Mouse (Mus musculus) heart, adult 2 months (tissue): Measurements from ENCODE around the gene Tnfrsf11a. TPM values are rescaled to one million over a fixed set of nuclear protein-coding genes. Genes with fewer than 3 reads are reported as not detected.

Experiments used
- DNase-seq, 2 experiments: peaks; one replicate each; pipeline ENCODE4 v3.0.0; 2021
- H3K27ac ChIP-seq: fragments of 200-600 bp; 2 replicates; pipeline ENCODE4 v1.8.1; 2022
- H3K27me3 ChIP-seq: fragments of 200-500 bp; 2 replicates; pipeline ENCODE4 v1.6.1; 2012; ENCODE audit warnings: mild to moderate bottlenecking, low read length, inconsistent platforms, mixed read lengths; ENCODE audit not compliant: control insufficient read depth, insufficient read depth
- H3K36me3 ChIP-seq: fragments of 200-500 bp; 2 replicates; pipeline ENCODE4 v1.6.1; 2012; ENCODE audit warnings: low read length, inconsistent platforms; ENCODE audit not compliant: control insufficient read depth, insufficient read depth
- H3K4me1 ChIP-seq: fragments of 200-500 bp; 2 replicates; pipeline ENCODE4 v1.6.1; 2011; ENCODE audit warnings: low read length; ENCODE audit not compliant: control insufficient read depth, insufficient read depth
- H3K4me3 ChIP-seq: fragments of 200-600 bp; 2 replicates; pipeline ENCODE4 v1.8.1; 2022
- H3K79me2 ChIP-seq: fragments of 200-500 bp; replicated peaks from 2 replicates; pipeline ENCODE4 v1.6.1; 2012; ENCODE audit warnings: mild to moderate bottlenecking, inconsistent platforms, low read length, moderate library complexity, mixed read lengths; ENCODE audit not compliant: control insufficient read depth, insufficient read depth
- H3K9ac ChIP-seq: fragments of 200-500 bp; 2 replicates; pipeline ENCODE4 v1.6.1; 2012; ENCODE audit warnings: low read depth, mild to moderate bottlenecking, control low read depth, inconsistent platforms, low read length, mixed read lengths
- CTCF ChIP-seq: fragments of 200-600 bp; IDR thresholded peaks from 2 replicates; pipeline ENCODE4 v1.8.1; 2022; ENCODE audit warnings: antibody characterized with exemption, mild to moderate bottlenecking, moderate library complexity
- EP300 ChIP-seq: fragments of 200-500 bp; IDR thresholded peaks from 2 replicates; pipeline ENCODE4 v1.6.1; 2011; ENCODE audit warnings: low read depth, low read length, control low read depth; ENCODE audit not compliant: insufficient read depth
- POLR2A ChIP-seq: fragments of 200-500 bp; IDR thresholded peaks from 2 replicates; pipeline ENCODE4 v1.6.1; 2011; ENCODE audit warnings: mild to moderate bottlenecking, low read depth, low read length, control low read depth; ENCODE audit not compliant: insufficient read depth
- WGBS: fragments of 180-500 bp; shearing (Covaris S2); methylation state at CpG from one replicate; pipeline ENCODE4 v1.1.7; 2018; 5-methylcytosine and 5-hydroxymethylcytosine counted together
- intact Hi-C: fragments of 180-260 bp; cut with DNase I; formaldehyde crosslinking; loops from one replicate; pipeline ENCODE4 v1.15.1; 2025
- long read RNA-seq: library from polyadenylated mRNA; stranded (forward); transcript quantifications from one replicate; pipeline ENCODE4 v2.0.0, GENCODE M21; 2021
- polyA plus RNA-seq: library from polyadenylated mRNA; depleted of rRNA; stranded (reverse); fragments of >200 nt; gene quantifications from 2 replicates; pipeline ENCODE4 v1.2.3, GENCODE M21; 2012; rRNA removed
- total RNA-seq, 2 experiments: library from RNA; stranded (reverse); gene quantifications; 2 replicates each; pipeline ENCODE4 v1.2.3; 2021

The Tnfrsf11a gene
- total RNA-seq (1 to 10 TPM; 1.4 to 1.9 TPM), polyA plus RNA-seq (1.2 and 1.8 TPM in 2 replicates)
- long read RNA-seq, full-length matches to known transcripts: 2 of 2 reads
- long read RNA-seq, partial matches to known transcripts: 0 of 2 reads
- long read RNA-seq, other reads (novel, unspliced or antisense): 0 of 2 reads

GRCm38 (mm10) chr1:105780457-105781364 is at the start of gene Tnfrsf11a:
Gene Tnfrsf11a, plus strand, starts transcription at chr1:105780718.
- intact Hi-C loops: no loop called here
- H3K4me1 ChIP-seq: peaks cover 3% of the 10 kb centered on the region; the same call in 1 of the 2 replicates
- TF ChIP-seq CTCF: peak; percentile 66
- TF ChIP-seq POLR2A: no peak
- no peaks in the 10 kb centered on the region for H3K36me3 ChIP-seq
- H3K27ac ChIP-seq: no peak within 1 kb of the TSS
- no peaks in the 10 kb centered on the region; the same call in 1 of the 2 replicates for H3K27me3 ChIP-seq
- peak; percentile 75 to 84 for DNase-seq
- no peaks in the 10 kb centered on the region for H3K79me2 ChIP-seq
- H3K9ac ChIP-seq: peak within 1 kb of the TSS; percentile 87
- WGBS: 8% methylated on average over 70 of the region's 77 CpGs
- H3K4me3 ChIP-seq: peak within 1 kb of the TSS; percentile 56

GRCm38 (mm10) chr1:105735318-105735717 is 45.2 kb upstream of the Tnfrsf11a start:
- Histone ChIP-seq H3K27ac (no peak overlapping the region), H3K4me3 (no peak overlapping the region), H3K36me3 (no peaks in the 10 kb centered on the region), H3K79me2 (no peaks in the 10 kb centered on the region), H3K27me3 (no peaks in the 10 kb centered on the region), H3K9ac (no peak overlapping the region), H3K4me1 (no peaks in the 10 kb centered on the region)
- intact Hi-C loops: no loop called here
- WGBS: 82% methylated on average over 3 of the region's 3 CpGs
- no peak for TF ChIP-seq EP300
- TF ChIP-seq CTCF: peak; percentile 42
- DNase-seq: no peak

GRCm38 (mm10) chr1:105738334-105738733 is 42.2 kb upstream of the Tnfrsf11a start:
- 94% methylated on average over 6 of the region's 6 CpGs for WGBS

GRCm38 (mm10) chr1:105739493-105739892 is 41.0 kb upstream of the Tnfrsf11a start:
- Histone ChIP-seq H3K4me3 (no peak overlapping the region), H3K79me2 (no peaks in the 10 kb centered on the region), H3K9ac (no peak overlapping the region), H3K36me3 (peaks cover 5% of the 10 kb centered on the region), H3K4me1 (no peaks in the 10 kb centered on the region), H3K27ac (no peak overlapping the region), H3K27me3 (no peaks in the 10 kb centered on the region)
- intact Hi-C loops: no loop called here
- TF ChIP-seq EP300 (no peak), CTCF (no peak), POLR2A (no peak)
- DNase-seq: no peak

More at GRCm38 (mm10) chr1:105738334-105738733, 42.2 kb upstream of the Tnfrsf11a start:
- H3K4me3 ChIP-seq: no peak overlapping the region
- TF ChIP-seq EP300 (no peak), CTCF (no peak), POLR2A (no peak)
- no peaks in the 10 kb centered on the region for H3K27me3 ChIP-seq
- no peaks in the 10 kb centered on the region for H3K79me2 ChIP-seq
- no peak overlapping the region for H3K9ac ChIP-seq
- intact Hi-C loops: no loop called here
- DNase-seq: no peak
- H3K27ac ChIP-seq: no peak overlapping the region
- no peaks in the 10 kb centered on the region for H3K4me1 ChIP-seq
- H3K36me3 ChIP-seq: peaks cover 2% of the 10 kb centered on the region

- peaks cover 5% of the 10 kb centered on the region for H3K36me3 ChIP-seq
- no peak for TF ChIP-seq POLR2A
- no peak for TF ChIP-seq EP300
- no peak for TF ChIP-seq CTCF
- H3K9ac ChIP-seq: no peak overlapping the region
- no peak overlapping the region for H3K27ac ChIP-seq
- H3K27me3 ChIP-seq: no peaks in the 10 kb centered on the region
- no peak for DNase-seq
- H3K4me1 ChIP-seq: no peaks in the 10 kb centered on the region
- WGBS: 93% methylated on average over 1 of the region's 1 CpGs
- H3K4me3 ChIP-seq: no peak overlapping the region
- H3K79me2 ChIP-seq: no peaks in the 10 kb centered on the region
- intact Hi-C loops: loop anchor here (10.0 kb wide), 1 partner anchor 292 kb away; no protein-coding TSS in a partner anchor
Observed at GRCm38 (mm10) chr1:105742481-105742880, 38.0 kb upstream of the Tnfrsf11a start.

- H3K27ac ChIP-seq: no peak overlapping the region
Observed at GRCm38 (mm10) chr1:105746444-105746843, 34.1 kb upstream of the Tnfrsf11a start.

More at GRCm38 (mm10) chr1:105746444-105746843, 34.1 kb upstream of the Tnfrsf11a start:
- intact Hi-C loops: loop anchor here (10.0 kb wide), 1 partner anchor 288 kb away; no protein-coding TSS in a partner anchor
- TF ChIP-seq POLR2A (no peak), EP300 (no peak), CTCF (no peak)
- DNase-seq: no peak
- no peak overlapping the region for H3K4me3 ChIP-seq
- H3K36me3 ChIP-seq: peaks cover 5% of the 10 kb centered on the region
- H3K27me3 ChIP-seq: no peaks in the 10 kb centered on the region
- H3K4me1 ChIP-seq: no peaks in the 10 kb centered on the region
- H3K79me2 ChIP-seq: no peaks in the 10 kb centered on the region
- H3K9ac ChIP-seq: no peak overlapping the region
- 86% methylated on average over 1 of the region's 1 CpGs for WGBS
